Mouse (Mus musculus) right cerebral cortex, postnatal 25 days (tissue): ENCODE measurements around the gene Gm11627.
"Not testable (repeated sequence)": the region's sequence is repeated elsewhere in the genome, so short reads cannot be mapped to it uniquely, and the experiment has no call there.

Source experiments
- DNase-seq: peaks from one replicate; pipeline ENCODE4 v3.0.0; 2022

The Gm11627 gene

DNA sequence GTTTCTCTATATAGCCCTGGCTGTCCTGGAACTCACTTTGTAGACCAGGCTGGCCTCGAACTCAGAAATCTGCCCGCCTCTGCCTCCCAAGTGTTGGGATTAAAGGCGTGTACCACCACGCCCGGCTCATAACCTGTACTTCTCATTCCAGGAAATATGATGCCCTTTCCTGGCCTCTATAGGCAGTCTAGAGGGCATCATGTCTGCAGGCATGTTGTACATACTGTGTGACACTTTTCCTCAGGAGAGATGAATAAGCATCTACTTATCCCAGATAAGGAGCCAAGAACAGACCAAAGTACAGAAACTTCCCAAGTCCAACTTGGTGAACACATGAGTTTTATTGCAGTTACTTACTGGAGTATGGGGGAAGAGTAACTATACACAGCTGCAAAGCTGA lies 20.6 kb downstream of the Gm11627 start:
- DNase-seq = no peak

- DNase-seq = no peak
Observed at GRCm38 (mm10) chr11:102557386-102557785, 21.9 kb downstream of the Gm11627 start.

DNA sequence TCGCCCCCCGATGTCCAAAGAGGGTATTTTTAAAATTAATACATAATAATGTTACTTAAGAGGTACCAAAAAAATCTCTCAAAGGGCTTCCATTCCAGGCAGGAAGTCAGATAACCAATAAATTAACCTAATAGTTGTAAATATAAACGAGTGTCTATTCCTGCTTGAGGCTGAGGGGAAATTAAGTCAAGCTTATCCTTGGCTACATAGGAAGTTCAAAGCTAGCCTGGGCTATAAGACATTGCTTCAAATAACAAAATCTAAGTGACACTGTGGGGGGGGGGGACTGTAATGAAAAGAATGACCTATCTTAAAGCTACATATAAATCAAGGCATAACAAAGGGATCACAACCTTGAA lies 22.6 kb downstream of the Gm11627 start:
- no peak for DNase-seq

DNA sequence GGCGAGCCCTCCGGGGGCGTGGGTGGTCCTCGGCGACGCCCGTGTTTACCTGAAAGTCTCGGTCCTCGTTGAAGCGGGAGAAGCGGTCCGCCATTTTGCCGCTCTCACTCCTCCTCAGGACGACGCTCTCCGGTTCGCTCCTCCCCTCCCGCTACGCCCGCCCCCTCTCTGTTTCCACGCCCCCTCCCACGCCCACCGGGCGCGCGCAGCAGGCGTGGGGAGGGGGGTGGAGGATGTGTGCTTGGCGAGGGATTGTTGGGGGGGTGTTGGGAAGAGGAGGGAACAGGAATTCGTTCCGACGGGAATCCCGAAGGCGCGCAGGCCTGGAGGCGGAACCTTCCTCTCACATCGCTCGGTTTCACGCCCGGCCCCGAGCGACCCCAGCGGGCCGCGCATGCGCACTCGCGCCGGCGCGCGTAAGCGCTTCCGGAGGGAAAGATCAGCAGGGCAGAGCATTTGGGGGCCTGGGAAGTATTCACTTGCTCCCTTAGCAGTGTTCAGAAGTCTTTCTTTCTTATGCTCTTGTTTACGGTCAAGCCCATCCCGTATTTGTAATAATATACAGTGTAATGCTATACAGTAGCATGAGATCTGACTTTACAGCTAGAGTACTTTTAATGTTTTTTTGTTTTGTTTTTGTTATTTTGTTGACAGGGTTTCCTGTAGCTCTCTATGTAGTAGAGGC lies 23.1 kb downstream of the Gm11627 start, which contains the start of gene Gpatch8:
TSS of gene Gpatch8 (minus strand) at position 362 of the 685 bp plus-strand sequence.
- DNase-seq = peak; percentile 94

- DNase-seq = no peak
Observed at GRCm38 (mm10) chr11:102555400-102556030, 23.7 kb downstream of the Gm11627 start.

GRCm38 (mm10) chr11:102552051-102552450 lies 27.2 kb downstream of the Gm11627 start:
- DNase-seq = no peak

DNA sequence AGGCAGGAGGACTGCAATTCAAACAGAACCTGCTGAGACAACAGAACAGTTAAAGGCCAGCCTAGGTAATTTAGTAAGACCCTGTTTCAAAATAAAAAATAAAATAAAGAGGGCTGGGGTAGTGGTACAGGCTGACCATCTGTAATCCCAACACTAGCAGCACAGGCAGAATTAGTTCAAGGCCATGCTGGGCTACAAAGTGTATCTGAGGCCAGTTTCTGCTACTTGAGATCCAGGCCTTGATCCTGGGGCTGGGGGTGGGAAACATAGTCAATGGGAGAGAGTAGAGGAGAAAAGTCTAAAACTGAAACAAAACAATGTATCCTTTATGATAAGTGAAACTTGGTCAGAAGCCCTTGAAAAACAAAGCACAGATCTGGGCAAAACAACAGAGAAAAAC lies 28.1 kb downstream of the Gm11627 start:
- DNase-seq = no peak

DNA sequence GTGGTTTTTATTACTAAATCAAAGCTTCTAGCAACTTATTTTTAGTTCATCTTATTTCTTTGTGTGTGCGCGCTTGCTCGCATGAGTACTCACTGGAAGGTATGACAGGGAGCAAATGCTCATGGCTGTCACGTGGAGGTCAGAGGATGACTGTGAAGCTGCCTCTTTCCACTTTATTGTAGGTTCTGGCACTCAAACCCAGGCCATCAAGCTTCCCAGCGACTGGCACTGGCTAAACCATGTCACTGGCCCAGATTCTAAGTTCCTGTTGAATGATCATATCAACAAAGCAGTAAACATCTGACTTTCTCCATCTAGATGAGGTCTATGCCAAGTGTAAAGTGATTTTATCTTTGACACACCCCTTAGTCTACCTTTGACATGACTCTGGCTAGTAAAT lies 37.8 kb downstream of the Gm11627 start:
- no peak for DNase-seq

DNA sequence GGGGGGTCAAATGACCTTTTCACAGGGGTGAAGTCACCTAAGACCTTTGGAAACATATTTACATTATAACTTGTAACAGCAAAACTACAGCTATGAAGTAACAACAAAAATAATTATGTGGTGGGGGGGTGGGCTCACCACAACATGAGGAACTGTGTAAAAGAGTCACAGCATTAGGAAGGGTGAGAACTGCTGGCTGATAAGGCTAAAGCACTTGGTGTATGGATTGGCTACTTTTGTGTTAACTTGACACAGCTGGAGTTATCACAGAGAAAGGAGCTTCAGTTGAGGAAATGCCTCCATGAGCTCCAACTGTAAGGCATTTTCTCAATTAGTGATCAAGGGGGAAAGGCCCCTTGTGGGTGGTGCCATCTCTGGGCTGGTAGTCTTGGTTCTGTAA lies 39.0 kb downstream of the Gm11627 start:
- not testable (repeated sequence) for DNase-seq

DNA sequence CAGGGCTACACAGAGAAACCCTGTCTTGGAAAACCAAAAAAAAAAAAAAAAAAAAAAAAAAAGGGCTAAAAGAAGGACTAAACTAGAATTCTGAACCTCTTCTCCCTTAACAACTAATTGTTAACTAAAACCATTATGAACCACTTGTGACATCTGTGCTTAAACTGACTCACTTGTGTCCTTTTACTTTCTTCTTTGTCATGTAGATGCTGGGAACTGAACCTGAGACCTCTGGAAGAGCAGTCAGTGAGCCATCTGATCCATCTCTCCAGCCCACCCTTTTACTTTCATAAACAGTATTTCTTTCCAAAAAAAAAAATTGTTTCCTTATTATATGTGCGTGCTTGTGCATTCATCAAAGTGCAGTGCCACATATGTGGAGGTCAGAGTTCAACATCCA lies 39.6 kb downstream of the Gm11627 start:
- DNase-seq = no peak

DNA sequence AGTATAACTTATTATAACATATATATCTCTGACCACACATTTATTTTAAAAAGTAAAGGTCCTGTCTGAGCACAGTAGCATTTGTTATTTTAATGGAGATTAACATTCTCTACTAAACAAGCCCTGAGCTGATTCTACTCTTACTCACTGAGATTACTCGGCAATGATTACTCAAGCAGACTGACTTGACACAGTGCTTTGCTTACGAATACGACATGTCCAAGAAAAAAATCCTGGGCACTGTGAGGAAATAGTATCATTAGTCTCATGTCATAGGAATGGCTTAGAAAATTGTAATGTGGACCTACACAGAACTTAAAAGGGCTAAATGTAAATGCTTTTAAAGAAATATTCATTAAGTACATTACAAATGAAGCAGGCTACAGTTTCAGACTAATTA lies 43.1 kb downstream of the Gm11627 start:
- no peak for DNase-seq

DNA sequence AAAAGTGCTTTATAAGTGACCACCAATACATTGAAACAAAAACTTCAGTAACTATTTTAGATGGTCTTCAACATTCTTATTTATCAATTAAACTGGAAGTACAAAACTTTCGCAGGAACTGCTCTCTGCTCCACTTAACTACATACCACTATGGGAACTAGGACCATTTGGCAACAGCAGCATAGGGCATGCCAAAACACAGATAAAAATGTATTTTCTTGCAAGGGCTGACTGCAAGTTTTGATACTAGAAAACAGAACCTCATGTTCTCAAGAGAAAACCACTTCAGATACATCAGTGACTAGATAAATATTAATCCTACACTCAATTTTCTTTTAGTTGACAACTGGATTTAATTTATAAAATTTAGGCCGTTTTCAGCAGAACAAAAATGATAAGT lies 45.2 kb downstream of the Gm11627 start:
- DNase-seq = no peak

DNA sequence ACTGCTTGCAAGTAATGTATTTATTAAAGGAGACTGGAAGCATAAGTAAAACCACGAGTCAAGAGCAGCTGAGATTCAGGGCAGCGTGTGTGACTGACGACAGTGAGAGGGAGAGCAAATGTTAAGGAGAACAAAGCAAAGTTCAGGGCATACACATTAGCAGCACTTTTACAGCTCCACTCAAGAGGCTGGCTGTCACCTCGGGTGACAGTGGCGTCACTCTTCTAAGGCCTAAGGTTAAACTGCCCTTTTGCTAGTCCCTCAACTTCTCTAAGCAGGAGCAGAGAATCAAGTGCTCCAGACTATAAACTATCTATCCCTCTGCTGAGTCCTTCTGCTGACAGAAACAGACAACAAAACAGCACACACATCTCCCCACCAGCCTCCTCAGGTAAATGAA lies 47.8 kb downstream of the Gm11627 start:
- DNase-seq = no peak
